Mouse (Mus musculus) forebrain, embryonic 15.5 days (tissue): Measurements from ENCODE around the gene Gm7861. TPM values are rescaled to one million over a fixed set of nuclear protein-coding genes. Genes with fewer than 3 reads are reported as not detected.
"Not testable (repeated sequence)": the region's sequence is repeated elsewhere in the genome, so short reads cannot be mapped to it uniquely, and the experiment has no call there.

Source experiments
- ATAC-seq: fragments of 200-750 bp; cut with Nextera tagmentation; replicated peaks from 2 replicates; pipeline ENCODE4 v1.8.0; 2017; ENCODE audit warnings: mild to moderate bottlenecking, moderate TSS enrichment, moderate library complexity
- H3K27ac ChIP-seq: fragments of 300-500 bp; sonication (generic); replicated peaks from 2 replicates; pipeline ENCODE4 v1.5.1; 2015; ENCODE audit warnings: mild to moderate bottlenecking, inconsistent platforms
- H3K27me3 ChIP-seq: fragments of 300-500 bp; sonication (generic); 2 replicates; pipeline ENCODE4 v1.6.1; 2015; ENCODE audit warnings: inconsistent platforms
- H3K36me3 ChIP-seq: fragments of 300-500 bp; sonication (generic); 2 replicates; pipeline ENCODE4 v1.6.1; 2015; ENCODE audit warnings: mild to moderate bottlenecking, inconsistent platforms
- H3K4me1 ChIP-seq: fragments of 300-500 bp; sonication (generic); 2 replicates; pipeline ENCODE4 v1.6.1; 2015; ENCODE audit warnings: inconsistent platforms
- H3K4me2 ChIP-seq: fragments of 300-500 bp; sonication (generic); replicated peaks from 2 replicates; pipeline ENCODE4 v1.6.1; 2015; ENCODE audit warnings: mild to moderate bottlenecking, inconsistent platforms
- H3K4me3 ChIP-seq: fragments of 300-500 bp; sonication (generic); 2 replicates; pipeline ENCODE4 v1.5.1; 2015; ENCODE audit warnings: mild to moderate bottlenecking, inconsistent platforms
- H3K9ac ChIP-seq: fragments of 300-500 bp; sonication (generic); replicated peaks from 2 replicates; pipeline ENCODE4 v1.6.1; 2015; ENCODE audit warnings: mild to moderate bottlenecking, inconsistent platforms
- H3K9me3 ChIP-seq: fragments of 300-500 bp; sonication (generic); 2 replicates; pipeline ENCODE4 v1.6.1; 2016; ENCODE audit warnings: inconsistent platforms
- WGBS: fragments of 180-500 bp; shearing (Covaris S2); methylation state at CpG from one replicate; pipeline ENCODE4 v1.1.7; 2015; ENCODE audit warnings: mixed read lengths; 5-methylcytosine and 5-hydroxymethylcytosine counted together
- polyA plus RNA-seq: library from polyadenylated mRNA; unstranded; fragments of >200 nt; fragmentation: Nextera tagmentation; extraction: Ambion mirVana; gene quantifications from 2 replicates; pipeline ENCODE4 v1.2.1, GENCODE M21; 2015

The Gm7861 gene
- polyA plus RNA-seq: not detected in 2 replicates

- H3K9ac ChIP-seq, H3K9me3 ChIP-seq, H3K4me3 ChIP-seq, ATAC-seq, H3K27ac ChIP-seq, H3K36me3 ChIP-seq, H3K4me1 ChIP-seq, H3K27me3 ChIP-seq, H3K4me2 ChIP-seq: not testable (repeated sequence)
- WGBS: no CpG with 5 or more reads among the region's 1 CpGs
Measured at GRCm38 (mm10) chr8:21594408-21594807, at the start of gene Gm7861. Gene Gm7861, minus strand, starts transcription at chr8:21594508.

- H3K4me1 ChIP-seq, H3K27ac ChIP-seq, H3K4me3 ChIP-seq, ATAC-seq, H3K9me3 ChIP-seq, H3K4me2 ChIP-seq, H3K9ac ChIP-seq, H3K27me3 ChIP-seq, H3K36me3 ChIP-seq: not testable (repeated sequence)
- 100% methylated on average over 1 of the region's 1 CpGs for WGBS
Measured at GRCm38 (mm10) chr8:21617883-21618282, 23.6 kb upstream of the Gm7861 start, which contains the start of gene Defa26. Gene Defa26, plus strand, starts transcription at chr8:21618183.

GRCm38 (mm10) chr8:21582706-21583105, 11.6 kb downstream of the Gm7861 start, which contains the start of gene Defa28:
Gene Defa28, plus strand, starts transcription at chr8:21583006.
- not testable (repeated sequence) for H3K4me2 ChIP-seq, H3K9me3 ChIP-seq, H3K27ac ChIP-seq, H3K36me3 ChIP-seq, H3K9ac ChIP-seq, H3K4me3 ChIP-seq, ATAC-seq, H3K4me1 ChIP-seq, H3K27me3 ChIP-seq
- no CpG with 5 or more reads among the region's 1 CpGs for WGBS

GRCm38 (mm10) chr8:21565086-21565485, 29.2 kb downstream of the Gm7861 start, which contains the start of gene Defa37:
Gene Defa37, plus strand, starts transcription at chr8:21565386.
- WGBS: no CpG with 5 or more reads among the region's 1 CpGs
- not testable (repeated sequence) for H3K9ac ChIP-seq, H3K4me3 ChIP-seq, H3K4me2 ChIP-seq, H3K27me3 ChIP-seq, ATAC-seq, H3K27ac ChIP-seq, H3K36me3 ChIP-seq, H3K9me3 ChIP-seq, H3K4me1 ChIP-seq

Other genes with a start within 250 kb of the Gm7861 start
- gene Defa2, start 216.0 kb downstream of the Gm7861 start, polyA plus RNA-seq: not detected in 2 replicates
- gene Defa33, start 202.7 kb downstream of the Gm7861 start, polyA plus RNA-seq: not detected in 2 replicates
- not detected in 2 replicates for gene Defa36, start 167.1 kb downstream of the Gm7861 start, polyA plus RNA-seq
- gene Gm7849, start 137.9 kb downstream of the Gm7861 start, polyA plus RNA-seq: not detected in 2 replicates
- not detected in 2 replicates for gene Defa20, start 85.2 kb downstream of the Gm7861 start, polyA plus RNA-seq
- gene Defa32, start 65.5 kb downstream of the Gm7861 start, polyA plus RNA-seq: not detected in 2 replicates
- gene Defa37, start 29.1 kb downstream of the Gm7861 start, polyA plus RNA-seq: not detected in 2 replicates
- gene Defa28, start 11.5 kb downstream of the Gm7861 start, polyA plus RNA-seq: not detected in 2 replicates
- gene Defa26, start 23.7 kb upstream of the Gm7861 start, polyA plus RNA-seq: not detected in 2 replicates
- not detected in 2 replicates for gene Defa17, start 61.3 kb upstream of the Gm7861 start, polyA plus RNA-seq
- gene Defa34, start 71.3 kb upstream of the Gm7861 start, polyA plus RNA-seq: not detected in 2 replicates
- gene AY761184, start 109.1 kb upstream of the Gm7861 start, polyA plus RNA-seq: not detected in 2 replicates
- not detected in 2 replicates for gene Defa24, start 140.0 kb upstream of the Gm7861 start, polyA plus RNA-seq
- gene Defb50, start 229.0 kb upstream of the Gm7861 start, polyA plus RNA-seq: not detected in 2 replicates
- gene Defb2, start 245.4 kb upstream of the Gm7861 start, polyA plus RNA-seq: not detected in 2 replicates